Mouse (Mus musculus) liver, embryonic 16.5 days (tissue): ENCODE results near the gene Adgrg1. TPM values are rescaled to one million over a fixed set of nuclear protein-coding genes. Genes with fewer than 3 reads are reported as not detected.

Experiments
- ATAC-seq: fragments of 200-750 bp; cut with Nextera tagmentation; 2 replicates; pipeline ENCODE4 v1.8.0; 2017; ENCODE audit warnings: low read depth, mild to moderate bottlenecking, moderate number of reproducible peaks, moderate library complexity
- H3K27ac ChIP-seq: fragments of 300-500 bp; sonication (generic); 2 replicates; pipeline ENCODE4 v1.5.1; 2014; ENCODE audit warnings: mild to moderate bottlenecking, low read length
- H3K27me3 ChIP-seq: fragments of 300-500 bp; sonication (generic); 2 replicates; pipeline ENCODE4 v1.6.1; 2014; ENCODE audit warnings: low read depth, low read length, mixed read lengths; ENCODE audit not compliant: control insufficient read depth, insufficient read depth
- H3K36me3 ChIP-seq: fragments of 300-500 bp; sonication (generic); 2 replicates; pipeline ENCODE4 v1.6.1; 2014; ENCODE audit warnings: mild to moderate bottlenecking; ENCODE audit not compliant: control insufficient read depth, insufficient read depth
- H3K4me1 ChIP-seq: fragments of 300-500 bp; sonication (generic); 2 replicates; pipeline ENCODE4 v1.6.1; 2014; ENCODE audit warnings: low read depth, low read length, mixed read lengths; ENCODE audit not compliant: control insufficient read depth
- H3K4me2 ChIP-seq: fragments of 300-500 bp; sonication (generic); 2 replicates; pipeline ENCODE4 v1.6.1; 2014; ENCODE audit warnings: low read depth, low read length, mixed read lengths
- H3K4me3 ChIP-seq: fragments of 300-500 bp; sonication (generic); 2 replicates; pipeline ENCODE4 v1.5.1; 2014; ENCODE audit warnings: low read depth, mild to moderate bottlenecking, low read length
- H3K9ac ChIP-seq: fragments of 300-500 bp; sonication (generic); 2 replicates; pipeline ENCODE4 v1.6.1; 2014; ENCODE audit warnings: low read depth, low read length
- H3K9me3 ChIP-seq: fragments of 300-500 bp; sonication (generic); replicated peaks from 2 replicates; pipeline ENCODE4 v1.6.1; 2016; ENCODE audit warnings: low read length; ENCODE audit not compliant: control insufficient read depth
- WGBS: fragments of 180-500 bp; shearing (Covaris S2); extraction: QIAGEN DNeasy Blood & Tissue Kit; methylation state at CpG from one replicate; pipeline ENCODE4 v1.1.7; 2014; ENCODE audit not compliant: insufficient replicate concordance; 5-methylcytosine and 5-hydroxymethylcytosine counted together
- polyA plus RNA-seq: library from polyadenylated mRNA; unstranded; fragments of >200 nt; fragmentation: Nextera tagmentation; extraction: Ambion mirVana; gene quantifications from 2 replicates; pipeline ENCODE4 v1.2.1, GENCODE M21; 2015

Gene Adgrg1
- polyA plus RNA-seq, 1 experiment from 2014 or later, result 50.6 TPM

DNA sequence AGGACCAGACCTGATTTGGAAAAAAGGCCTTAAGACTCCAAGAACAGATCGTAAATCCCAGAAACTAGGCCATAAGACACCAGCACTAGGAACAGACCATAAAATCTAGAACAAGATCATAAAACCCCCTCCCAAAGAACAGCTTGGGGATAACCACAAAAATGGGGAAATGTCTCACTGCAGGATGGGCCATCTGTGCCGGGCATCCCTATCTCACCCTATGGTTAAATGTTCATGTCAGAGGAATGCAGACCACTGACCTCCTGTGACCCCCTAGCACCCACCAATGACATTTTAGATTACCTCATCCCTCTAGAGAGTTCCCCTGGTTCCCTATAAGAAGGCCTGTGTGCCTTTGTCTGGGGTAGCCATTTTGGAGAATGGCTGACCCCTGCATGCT is 75.1 kb downstream of the Adgrg1 start:
- H3K9ac ChIP-seq, result no peak overlapping the region
- no peaks in the 10 kb centered on the region for H3K36me3 ChIP-seq
- H3K27me3 ChIP-seq, result no peaks in the 10 kb centered on the region
- no peak overlapping the region for H3K27ac ChIP-seq
- H3K4me2 ChIP-seq, result no peak overlapping the region
- 25% methylated on average over 2 of the region's 2 CpGs for WGBS
- H3K9me3 ChIP-seq, result no peaks in the 10 kb centered on the region
- peaks cover 4% of the 10 kb centered on the region; the same call in 1 of the 2 replicates for H3K4me1 ChIP-seq
- no peak overlapping the region for H3K4me3 ChIP-seq
- no peak for ATAC-seq

DNA sequence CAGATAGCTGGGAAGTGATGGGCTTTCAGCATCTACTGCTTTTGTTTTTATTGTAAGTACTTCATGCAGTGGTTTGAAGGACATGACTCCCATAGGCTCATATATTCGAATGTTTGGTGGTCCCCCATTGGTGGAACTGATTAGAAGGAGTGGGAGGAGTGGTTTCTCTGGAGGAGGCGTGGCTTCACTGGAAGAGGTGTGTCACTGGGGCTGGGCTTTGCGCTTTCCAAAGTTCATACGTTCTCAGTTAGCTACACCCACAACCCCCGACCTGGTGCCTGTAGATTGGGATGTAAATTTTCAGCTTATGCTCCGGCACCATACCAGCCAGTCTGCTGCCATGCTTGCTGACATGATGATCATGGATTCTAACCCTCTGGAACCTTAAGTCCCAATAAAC is 79.9 kb downstream of the Adgrg1 start:
- 34% methylated on average over 6 of the region's 6 CpGs for WGBS

DNA sequence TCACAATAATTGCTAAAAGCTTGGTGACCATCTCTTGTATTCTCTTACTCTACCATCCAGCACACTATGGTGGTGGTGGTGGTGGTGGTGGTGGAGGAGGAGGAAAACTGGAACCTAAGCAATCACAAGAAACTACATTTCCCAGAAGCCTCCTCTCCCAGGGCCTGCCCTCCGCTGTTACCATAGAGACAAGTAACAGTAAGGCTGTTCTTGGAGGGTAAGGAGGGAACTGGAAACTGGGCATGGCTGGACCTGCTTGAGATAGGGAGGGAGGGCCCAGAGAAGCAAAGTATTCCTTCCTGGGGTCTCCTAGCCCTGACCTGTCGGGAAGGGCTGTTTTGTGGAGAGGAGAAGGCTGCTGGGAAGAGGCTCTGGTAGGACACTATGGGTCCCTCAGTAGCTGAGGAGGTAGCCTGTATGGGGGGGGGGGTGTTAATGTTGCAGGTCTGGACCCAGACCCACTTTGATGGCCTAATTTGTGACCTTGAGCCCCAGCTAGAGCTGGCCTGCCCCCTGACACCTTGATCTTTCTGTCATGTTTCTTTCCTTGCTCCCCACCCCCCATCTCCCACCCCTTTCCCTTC is 80.5 kb downstream of the Adgrg1 start, which contains the start of gene Drc7:
Gene Drc7 (plus strand): TSS at position 177 of the 584 bp plus-strand sequence.
- Histone ChIP-seq H3K27ac (no peak within 1 kb of the TSS), H3K9ac (no peak within 1 kb of the TSS), H3K9me3 (no peaks in the 10 kb centered on the region), H3K4me3 (no peak within 1 kb of the TSS), H3K27me3 (no peaks in the 10 kb centered on the region), H3K4me1 (peaks cover 18% of the 10 kb centered on the region), H3K36me3 (no peaks in the 10 kb centered on the region), H3K4me2 (no peak within 1 kb of the TSS)
- 24% methylated on average over 2 of the region's 2 CpGs for WGBS
- no peak; the same call in 1 of the 2 replicates for ATAC-seq

More for the DNA sequence above, 79.9 kb downstream of the Adgrg1 start:
- H3K4me3 ChIP-seq, result no peak overlapping the region
- H3K9ac ChIP-seq, result no peak overlapping the region
- no peak overlapping the region for H3K27ac ChIP-seq
- no peaks in the 10 kb centered on the region for H3K36me3 ChIP-seq
- ATAC-seq, result no peak
- no peak overlapping the region for H3K4me2 ChIP-seq
- no peaks in the 10 kb centered on the region for H3K27me3 ChIP-seq
- H3K4me1 ChIP-seq, result peaks cover 18% of the 10 kb centered on the region
- H3K9me3 ChIP-seq, result no peaks in the 10 kb centered on the region

DNA sequence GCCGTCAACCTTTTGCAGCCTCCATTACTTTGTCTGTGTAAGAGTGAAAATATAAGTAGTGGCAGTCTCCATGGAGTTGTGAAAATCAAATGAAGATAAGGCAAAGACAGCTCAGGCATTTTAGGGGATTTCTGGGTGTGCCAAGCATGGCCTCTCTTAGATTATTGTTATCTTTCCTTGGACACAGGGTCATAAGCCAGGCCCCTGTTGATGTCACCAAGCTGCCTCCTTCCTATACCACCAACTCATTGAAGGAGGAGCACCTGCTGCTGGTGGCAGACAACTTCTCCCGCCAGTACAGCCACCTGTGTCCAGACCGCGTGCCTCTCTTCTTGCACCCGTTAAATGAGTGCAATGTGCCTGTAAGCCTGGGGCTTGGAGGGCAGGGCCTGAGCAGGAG is 81.9 kb downstream of the Adgrg1 start:
- Histone ChIP-seq H3K9ac (0 out of 2 replicates have a peak overlapping the region, but pooled peaks have one; percentile 19), H3K9me3 (no peaks in the 10 kb centered on the region; the same call in 1 of the 2 replicates), H3K27ac (no peak overlapping the region), H3K36me3 (no peaks in the 10 kb centered on the region), H3K4me3 (no peak overlapping the region), H3K4me1 (peaks cover 18% of the 10 kb centered on the region), H3K4me2 (peak overlapping the region; percentile 19; the same call in 1 of the 2 replicates), H3K27me3 (no peaks in the 10 kb centered on the region)
- ATAC-seq, result peak; percentile 71
- WGBS, result 21% methylated on average over 5 of the region's 5 CpGs

DNA sequence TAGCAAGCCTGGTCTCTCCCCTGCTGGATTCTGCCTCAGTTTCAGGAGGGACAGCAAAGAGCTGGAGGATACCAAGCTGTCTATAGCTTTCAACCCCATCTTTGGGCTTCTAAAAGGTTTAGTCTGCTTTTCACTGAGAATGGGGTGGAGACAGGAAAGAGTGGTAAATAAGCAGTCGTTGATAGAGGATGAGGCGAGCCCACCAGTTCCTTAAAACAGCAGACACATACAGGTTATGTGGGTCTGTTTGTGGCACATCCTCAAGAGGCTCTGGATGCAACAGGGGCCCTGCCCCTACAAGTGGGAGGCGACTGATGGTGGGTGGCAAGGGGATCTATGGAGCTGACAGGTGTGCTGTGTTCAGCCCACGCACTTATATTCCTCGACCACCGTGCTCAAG is 84.1 kb downstream of the Adgrg1 start:
- H3K27ac ChIP-seq, result no peak overlapping the region
- H3K4me1 ChIP-seq, result peaks cover 18% of the 10 kb centered on the region

DNA sequence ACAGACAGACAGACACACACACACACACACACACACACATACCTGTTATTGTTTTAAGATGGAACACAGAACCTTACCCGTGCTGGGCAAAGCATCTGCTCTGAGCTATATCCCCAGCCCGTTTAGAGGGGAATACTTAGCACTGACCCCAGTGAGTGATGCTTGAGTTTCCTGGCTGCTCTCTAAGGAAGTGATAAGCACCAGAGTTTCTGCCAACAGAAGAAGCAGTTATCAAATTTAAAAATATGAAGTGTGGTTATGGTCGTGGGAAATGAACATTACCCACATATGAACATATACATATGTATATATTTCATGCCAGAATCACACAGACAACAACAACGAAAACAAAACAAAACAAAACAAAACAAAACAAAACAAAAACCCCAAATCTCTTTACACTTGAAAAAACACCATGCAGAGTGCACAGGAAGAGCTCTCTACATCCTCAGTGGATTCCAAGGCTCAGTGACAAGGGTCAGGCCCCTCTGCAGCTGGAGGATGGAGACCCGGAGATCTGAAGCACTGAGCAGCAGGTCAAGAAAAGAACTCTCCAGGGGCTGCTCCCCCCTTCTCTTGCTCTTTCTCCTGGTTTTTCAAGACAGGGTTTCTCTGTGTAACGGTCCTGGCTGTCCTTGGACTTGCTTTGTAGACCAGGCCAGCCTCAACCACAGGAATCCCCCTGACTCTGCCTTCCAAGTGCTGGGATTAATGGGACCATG is 85.4 kb downstream of the Adgrg1 start:
- no peak for ATAC-seq
- Histone ChIP-seq H3K36me3 (no peaks in the 10 kb centered on the region), H3K9me3 (no peaks in the 10 kb centered on the region; the same call in 1 of the 2 replicates), H3K27me3 (no peaks in the 10 kb centered on the region), H3K4me3 (no peak overlapping the region), H3K9ac (no peak overlapping the region), H3K4me2 (no peak overlapping the region), H3K4me1 (peaks cover 12% of the 10 kb centered on the region), H3K27ac (no peak overlapping the region)
- 23% methylated on average over 6 of the region's 6 CpGs for WGBS

More for the DNA sequence above, 84.1 kb downstream of the Adgrg1 start:
- no peaks in the 10 kb centered on the region; the same call in 1 of the 2 replicates for H3K9me3 ChIP-seq
- no peak for ATAC-seq
- H3K9ac ChIP-seq, result no peak overlapping the region
- 15% methylated on average over 6 of the region's 6 CpGs for WGBS
- no peak overlapping the region for H3K4me2 ChIP-seq
- no peaks in the 10 kb centered on the region for H3K27me3 ChIP-seq
- no peak overlapping the region for H3K4me3 ChIP-seq
- no peaks in the 10 kb centered on the region for H3K36me3 ChIP-seq

Other genes starting within 250 kb of the Adgrg1 start
- gene Ccl22, start 229.2 kb upstream of the Adgrg1 start, polyA plus RNA-seq, result 0.27 and 0.37 TPM in 2 replicates
- gene Cx3cl1, start 202.7 kb upstream of the Adgrg1 start, polyA plus RNA-seq, result 0.47 and 0.71 TPM in 2 replicates
- not detected in 2 replicates for gene Ccl17, start 164.3 kb upstream of the Adgrg1 start, polyA plus RNA-seq
- gene Coq9, start 136.4 kb upstream of the Adgrg1 start, polyA plus RNA-seq, result 55.3 and 61.8 TPM in 2 replicates
- gene Ciapin1, start 136.4 kb upstream of the Adgrg1 start, polyA plus RNA-seq, result 37.5 TPM in 2 replicates
- gene Polr2c, start 117.3 kb upstream of the Adgrg1 start, polyA plus RNA-seq, result 65.7 and 67.0 TPM in 2 replicates
- gene Dok4, start 98.4 kb upstream of the Adgrg1 start, polyA plus RNA-seq, result 7.8 and 9.4 TPM in 2 replicates
- gene Ccdc102a, start 56.7 kb upstream of the Adgrg1 start, polyA plus RNA-seq, result 1.4 and 1.6 TPM in 2 replicates
- gene Adgrg5, start 51.1 kb upstream of the Adgrg1 start, polyA plus RNA-seq, result 0.37 and 0.39 TPM in 2 replicates
- gene Adgrg3, start 42.9 kb downstream of the Adgrg1 start, polyA plus RNA-seq, result 8.3 and 9.1 TPM in 2 replicates
- gene Drc7, start 80.4 kb downstream of the Adgrg1 start, polyA plus RNA-seq, result 0.44 and 0.50 TPM in 2 replicates
- 8.2 and 9.6 TPM in 2 replicates for gene Katnb1, start 106.4 kb downstream of the Adgrg1 start, polyA plus RNA-seq
- gene Kifc3, start 228.1 kb downstream of the Adgrg1 start, polyA plus RNA-seq, result 5.1 and 5.5 TPM in 2 replicates